Mouse (Mus musculus): ENCODE measurements around the gene Tm7sf3. TPM values are rescaled to one million over a fixed set of nuclear protein-coding genes. Genes with fewer than 3 reads are reported as not detected.

The Tm7sf3 gene
- polyA plus RNA-seq, 1 experiment: 6.5 TPM

DNA sequence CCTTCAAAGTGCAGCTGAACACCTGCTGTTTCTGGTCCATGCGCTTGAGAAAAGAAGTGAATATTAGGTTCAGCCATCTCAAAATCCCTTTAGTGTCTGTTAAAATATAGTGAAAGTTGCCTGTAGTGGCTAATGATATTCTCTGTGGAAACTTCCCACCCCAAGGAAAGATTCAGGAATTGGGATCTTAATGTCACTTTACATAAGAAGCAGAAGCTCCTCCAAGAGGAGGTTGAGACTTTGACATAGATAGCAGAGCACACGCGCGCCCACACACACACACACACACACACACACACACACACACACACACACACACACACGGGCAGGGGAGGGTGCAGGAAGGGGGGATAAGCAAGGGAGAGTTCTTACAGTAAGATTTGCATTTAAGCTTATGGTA lies 57.5 kb downstream of the Tm7sf3 start:
- no peaks in the 10 kb centered on the region for H3K4me1 ChIP-seq (ENCODE audit: control insufficient read depth, insufficient read depth, low read length)
- H3K4me3 ChIP-seq (ENCODE audit: control insufficient read depth, low read depth, low read length): no peak overlapping the region
- no peaks in the 10 kb centered on the region for H3K27me3 ChIP-seq (ENCODE audit: control insufficient read depth, insufficient read depth, low read length)
- H3K27ac ChIP-seq (ENCODE audit: control insufficient read depth, insufficient read depth, low read depth, low read length): no peak overlapping the region
- peaks cover 5% of the 10 kb centered on the region; the same call in 1 of the 2 replicates for H3K36me3 ChIP-seq (ENCODE audit: control insufficient read depth, insufficient read depth, low read length)
- TF ChIP-seq CTCF (IDR thresholded peaks at IDR 0.05; ENCODE audit: control insufficient read depth, insufficient read depth, insufficient replicate concordance, low read depth, low read length): no peak
- no peak for TF ChIP-seq POLR2A (IDR thresholded peaks at IDR 0.05; ENCODE audit: control insufficient read depth, low read depth, low read length)

GRCm38 (mm10) chr6:146583366-146584046 lies 59.1 kb downstream of the Tm7sf3 start:
- Histone ChIP-seq H3K27me3 (ENCODE audit: control insufficient read depth, insufficient read depth, low read length) (no peaks in the 10 kb centered on the region), H3K27ac (ENCODE audit: control insufficient read depth, insufficient read depth, low read depth, low read length) (no peak overlapping the region), H3K36me3 (ENCODE audit: control insufficient read depth, insufficient read depth, low read length) (peaks cover 2% of the 10 kb centered on the region; the same call in 1 of the 2 replicates), H3K4me1 (ENCODE audit: control insufficient read depth, insufficient read depth, low read length) (peaks cover 2% of the 10 kb centered on the region), H3K4me3 (ENCODE audit: control insufficient read depth, low read depth, low read length) (no peak overlapping the region)
- TF ChIP-seq CTCF (IDR thresholded peaks at IDR 0.05; ENCODE audit: control insufficient read depth, insufficient read depth, insufficient replicate concordance, low read depth, low read length): no peak
- TF ChIP-seq POLR2A (IDR thresholded peaks at IDR 0.05; ENCODE audit: control insufficient read depth, low read depth, low read length): no peak

GRCm38 (mm10) chr6:146580381-146580926 lies 62.2 kb downstream of the Tm7sf3 start:
- no peak for TF ChIP-seq POLR2A (IDR thresholded peaks at IDR 0.05; ENCODE audit: control insufficient read depth, low read depth, low read length)
- TF ChIP-seq CTCF (IDR thresholded peaks at IDR 0.05; ENCODE audit: control insufficient read depth, insufficient read depth, insufficient replicate concordance, low read depth, low read length): no peak
- 0 out of 2 replicates have a peak, but pooled peaks cover 1% of the 10 kb centered on the region for H3K36me3 ChIP-seq (ENCODE audit: control insufficient read depth, insufficient read depth, low read length)

DNA sequence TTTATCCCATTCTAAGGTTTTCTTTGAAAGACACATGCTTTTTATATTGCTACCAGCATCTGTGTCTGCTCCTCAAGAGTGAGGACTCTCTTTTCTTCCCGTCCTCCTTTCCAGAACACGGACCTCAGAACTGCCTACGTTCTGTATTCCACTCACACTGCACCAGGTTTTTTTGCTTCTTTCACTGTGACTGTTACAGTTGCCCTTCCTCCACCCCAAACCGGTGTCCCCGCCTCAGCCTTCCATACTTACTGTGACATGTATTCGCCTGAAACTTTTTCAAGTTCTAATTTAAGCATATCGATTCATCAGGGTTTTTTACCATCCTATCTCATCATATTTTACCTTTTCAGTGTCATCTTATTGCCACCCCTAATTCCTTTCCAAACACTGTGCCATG lies 64.0 kb downstream of the Tm7sf3 start:
- H3K36me3 ChIP-seq (ENCODE audit: control insufficient read depth, insufficient read depth, low read length): 0 out of 2 replicates have a peak, but pooled peaks cover 1% of the 10 kb centered on the region
- peak overlapping the region; percentile 95 for H3K27ac ChIP-seq (ENCODE audit: control insufficient read depth, insufficient read depth, low read depth, low read length)

More at GRCm38 (mm10) chr6:146580381-146580926, 62.2 kb downstream of the Tm7sf3 start:
- H3K4me1 ChIP-seq (ENCODE audit: control insufficient read depth, insufficient read depth, low read length): peaks cover 3% of the 10 kb centered on the region
- H3K4me3 ChIP-seq (ENCODE audit: control insufficient read depth, low read depth, low read length): no peak overlapping the region
- H3K27ac ChIP-seq (ENCODE audit: control insufficient read depth, insufficient read depth, low read depth, low read length): no peak overlapping the region
- H3K27me3 ChIP-seq (ENCODE audit: control insufficient read depth, insufficient read depth, low read length): no peaks in the 10 kb centered on the region

DNA sequence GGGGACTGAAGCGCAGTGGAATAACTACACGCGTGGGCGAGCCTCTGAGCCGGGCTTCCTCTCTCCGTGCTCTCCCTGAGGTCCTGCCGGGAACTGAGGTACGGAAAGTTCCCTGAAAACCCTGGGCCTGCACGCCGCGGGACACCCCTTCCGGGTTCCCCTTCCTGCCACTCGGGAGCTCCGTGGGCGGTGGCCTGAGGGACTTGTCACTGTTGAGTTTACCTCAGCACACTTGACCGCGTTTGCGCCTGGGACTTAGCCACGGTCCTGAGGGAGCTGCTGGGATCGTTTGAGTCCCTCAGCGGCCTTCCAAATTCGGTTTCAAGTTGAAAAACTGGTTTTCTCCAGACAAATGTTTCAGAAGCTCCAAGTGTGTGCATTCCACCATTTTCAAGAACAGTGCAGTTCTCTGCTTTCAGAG lies 64.5 kb downstream of the Tm7sf3 start:
- Histone ChIP-seq H3K36me3 (ENCODE audit: control insufficient read depth, insufficient read depth, low read length) (0 out of 2 replicates have a peak, but pooled peaks cover 1% of the 10 kb centered on the region), H3K4me3 (ENCODE audit: control insufficient read depth, low read depth, low read length) (peak overlapping the region; percentile 97), H3K27ac (ENCODE audit: control insufficient read depth, insufficient read depth, low read depth, low read length) (peak overlapping the region; percentile 95), H3K27me3 (ENCODE audit: control insufficient read depth, insufficient read depth, low read length) (no peaks in the 10 kb centered on the region), H3K4me1 (ENCODE audit: control insufficient read depth, insufficient read depth, low read length) (peaks cover 3% of the 10 kb centered on the region)
- TF ChIP-seq CTCF (IDR thresholded peaks at IDR 0.05; ENCODE audit: control insufficient read depth, insufficient read depth, insufficient replicate concordance, low read depth, low read length): no peak
- TF ChIP-seq POLR2A (IDR thresholded peaks at IDR 0.05; ENCODE audit: control insufficient read depth, low read depth, low read length): no peak

More for the DNA sequence above, 64.0 kb downstream of the Tm7sf3 start:
- H3K4me3 ChIP-seq (ENCODE audit: control insufficient read depth, low read depth, low read length): peak overlapping the region; percentile 97
- no peak for TF ChIP-seq POLR2A (IDR thresholded peaks at IDR 0.05; ENCODE audit: control insufficient read depth, low read depth, low read length)
- no peak for TF ChIP-seq CTCF (IDR thresholded peaks at IDR 0.05; ENCODE audit: control insufficient read depth, insufficient read depth, insufficient replicate concordance, low read depth, low read length)
- peaks cover 3% of the 10 kb centered on the region for H3K4me1 ChIP-seq (ENCODE audit: control insufficient read depth, insufficient read depth, low read length)
- no peaks in the 10 kb centered on the region for H3K27me3 ChIP-seq (ENCODE audit: control insufficient read depth, insufficient read depth, low read length)

DNA sequence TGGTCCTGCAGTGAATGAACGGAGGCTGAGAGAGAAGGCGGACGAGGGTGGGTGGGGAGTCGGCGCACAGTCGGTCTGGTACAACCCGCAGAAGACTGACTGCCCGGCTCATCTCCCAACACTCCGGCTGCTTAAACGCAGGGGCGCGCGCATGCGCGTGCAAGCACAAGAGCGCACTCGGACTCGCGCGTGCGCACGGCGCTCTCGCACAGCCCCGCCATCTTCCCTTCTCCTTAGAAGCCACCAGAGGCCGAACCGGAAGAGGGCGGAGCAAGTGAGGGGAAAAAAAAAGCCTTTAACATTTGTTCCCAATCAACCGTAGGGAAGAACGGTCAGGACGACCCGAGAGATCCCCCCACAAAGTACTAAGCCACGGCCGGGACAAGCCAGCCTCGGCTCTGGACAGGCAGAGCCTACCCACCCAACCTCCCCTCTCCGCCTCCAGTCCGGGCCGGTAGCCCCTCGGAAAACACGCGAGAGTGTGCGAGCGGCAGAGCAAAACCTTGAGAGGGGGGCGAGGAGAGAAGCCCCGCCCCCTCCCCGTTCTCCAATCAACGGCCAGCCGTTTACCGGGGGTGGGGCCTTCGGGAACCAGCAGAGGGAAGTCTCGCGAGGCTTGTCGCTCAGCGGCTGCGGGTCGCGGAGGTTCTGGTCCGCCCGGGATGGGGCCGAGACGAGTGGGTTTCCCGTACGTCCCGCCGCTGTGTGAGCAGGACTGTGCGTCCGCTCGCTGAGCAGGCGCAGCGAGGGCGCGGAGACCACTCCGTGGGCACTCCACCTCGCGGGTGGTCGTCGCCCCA lies 65.1 kb downstream of the Tm7sf3 start, which contains the start of gene Ints13:
Gene Ints13, minus strand, starts transcription at position 526 of the 800 bp plus-strand sequence.
- peak within 1 kb of the TSS; percentile 97 for H3K4me3 ChIP-seq (ENCODE audit: control insufficient read depth, low read depth, low read length)
- peak within 1 kb of the TSS; percentile 99 for H3K27ac ChIP-seq (ENCODE audit: control insufficient read depth, insufficient read depth, low read depth, low read length)
- H3K36me3 ChIP-seq (ENCODE audit: control insufficient read depth, insufficient read depth, low read length): 0 out of 2 replicates have a peak, but pooled peaks cover 1% of the 10 kb centered on the region
- H3K4me1 ChIP-seq (ENCODE audit: control insufficient read depth, insufficient read depth, low read length): peaks cover 3% of the 10 kb centered on the region
- TF ChIP-seq POLR2A (IDR thresholded peaks at IDR 0.05; ENCODE audit: control insufficient read depth, low read depth, low read length) (peak; percentile 96), CTCF (IDR thresholded peaks at IDR 0.05; ENCODE audit: control insufficient read depth, insufficient read depth, insufficient replicate concordance, low read depth, low read length) (0 out of 2 replicates have a peak, but pooled peaks have one; percentile 3)
- H3K27me3 ChIP-seq (ENCODE audit: control insufficient read depth, insufficient read depth, low read length): no peaks in the 10 kb centered on the region
